In genomic region chr11:32532765-32533481, GRCm38 (mm10) we compare ENCODE assay signal across 7 mouse cellular contexts. TPM values are rescaled to one million over a fixed set of nuclear protein-coding genes. Genes with fewer than 3 reads are reported as not detected.
A peak's percentile ranks its signal among the peaks of the same experiment; 100 is the strongest.
DNase-seq lines count a peak whose midpoint lies in the region; ATAC-seq and TF ChIP-seq lines count a peak whose summit lies in the region.

Stk10 (plus strand) TSS chr11:32533305.

- H3K9ac ChIP-seq in limb, embryonic 11.5 days (ENCODE audit: low read length): peak within 1 kb of the TSS; percentile 56
- H3K9ac ChIP-seq in midbrain, embryonic 13.5 days (replicated peaks): peak within 1 kb of the TSS; percentile 67

- H3K36me3 ChIP-seq in embryonic facial prominence, embryonic 10.5 days (replicated peaks): peaks cover 5% of the 10 kb centered on the region
- H3K36me3 ChIP-seq in kidney, adult 2 months (ENCODE audit: control insufficient read depth, insufficient read depth, low read length): no peaks in the 10 kb centered on the region
- H3K36me3 ChIP-seq in limb, embryonic 11.5 days (ENCODE audit: control insufficient read depth, insufficient read depth, low read length): no peaks in the 10 kb centered on the region
- H3K36me3 ChIP-seq in midbrain, embryonic 13.5 days: 0 out of 2 replicates have a peak, but pooled peaks cover 5% of the 10 kb centered on the region
- no peaks in the 10 kb centered on the region for H3K36me3 ChIP-seq in small intestine, adult 2 months (ENCODE audit: control insufficient read depth, insufficient read depth, low read length)

- ATAC-seq in limb, embryonic 11.5 days (ENCODE audit: insufficient number of reproducible peaks, low FRiP score, low TSS enrichment, low read depth): peak; percentile 87
- ATAC-seq in midbrain, embryonic 13.5 days: peak; percentile 96

- TF ChIP-seq POLR2A in kidney, adult 2 months (IDR thresholded peaks at IDR 0.05; ENCODE audit: low read depth, low read length): peak; percentile 74
- TF ChIP-seq POLR2A in small intestine, adult 2 months (IDR thresholded peaks at IDR 0.05; ENCODE audit: low read depth, low read length): peak; percentile 76; the same call in 1 of the 2 replicates

- DNase-seq in adrenal gland, postnatal 14 days: peak; percentile 95
- DNase-seq in embryonic facial prominence, embryonic 10.5 days (ENCODE audit: low spot score): peak; percentile 92
- peak; percentile 88 to 96 for DNase-seq in heart, adult 18-20 months
- peak; percentile 95 for DNase-seq in kidney, adult 2 months
- DNase-seq in limb, embryonic 11.5 days (ENCODE audit: low spot score): peak; percentile 88

- H3K27ac ChIP-seq in embryonic facial prominence, embryonic 10.5 days (replicated peaks): peak within 1 kb of the TSS; percentile 75
- peak within 1 kb of the TSS; percentile 53 for H3K27ac ChIP-seq in kidney, adult 2 months (ENCODE audit: insufficient read depth, low read depth, low read length)
- H3K27ac ChIP-seq in limb, embryonic 11.5 days (replicated peaks; ENCODE audit: low read depth, low read length): no peak within 1 kb of the TSS
- H3K27ac ChIP-seq in midbrain, embryonic 13.5 days: no peak within 1 kb of the TSS
- H3K27ac ChIP-seq in small intestine, adult 2 months (ENCODE audit: insufficient read depth, low read depth, low read length): peak within 1 kb of the TSS; percentile 78

- H3K9me3 ChIP-seq in embryonic facial prominence, embryonic 10.5 days: no peaks in the 10 kb centered on the region
- H3K9me3 ChIP-seq in limb, embryonic 11.5 days (ENCODE audit: control insufficient read depth, low read length): no peaks in the 10 kb centered on the region
- no peaks in the 10 kb centered on the region for H3K9me3 ChIP-seq in midbrain, embryonic 13.5 days

- no peak for TF ChIP-seq CTCF in kidney, adult 2 months (conservative IDR thresholded peaks at IDR 0.05; ENCODE audit: insufficient read depth, insufficient read length, low read depth, low read length)
- no peak for TF ChIP-seq CTCF in small intestine, adult 2 months (IDR thresholded peaks at IDR 0.05; ENCODE audit: extremely low read depth, insufficient read length, insufficient replicate concordance, low read depth, low read length)

- H3K4me3 ChIP-seq in embryonic facial prominence, embryonic 10.5 days: peak within 1 kb of the TSS; percentile 77
- peak within 1 kb of the TSS; percentile 81 for H3K4me3 ChIP-seq in kidney, adult 2 months (ENCODE audit: insufficient read depth, low read depth, low read length)
- peak within 1 kb of the TSS; percentile 67 for H3K4me3 ChIP-seq in limb, embryonic 11.5 days (ENCODE audit: low read depth, low read length)
- H3K4me3 ChIP-seq in midbrain, embryonic 13.5 days (replicated peaks): peak within 1 kb of the TSS; percentile 53
- peak within 1 kb of the TSS; percentile 81 for H3K4me3 ChIP-seq in small intestine, adult 2 months (ENCODE audit: low read depth, low read length)

- peak within 1 kb of the TSS; percentile 93 for H3K4me2 ChIP-seq in limb, embryonic 11.5 days (ENCODE audit: low read depth, severe bottlenecking)
- H3K4me2 ChIP-seq in midbrain, embryonic 13.5 days (replicated peaks): peak within 1 kb of the TSS; percentile 81

- H3K4me1 ChIP-seq in embryonic facial prominence, embryonic 10.5 days: peaks cover 43% of the 10 kb centered on the region
- H3K4me1 ChIP-seq in kidney, adult 2 months (ENCODE audit: control insufficient read depth, insufficient read depth, low read length): no peaks in the 10 kb centered on the region
- 0 out of 2 replicates have a peak, but pooled peaks cover 7% of the 10 kb centered on the region for H3K4me1 ChIP-seq in limb, embryonic 11.5 days (ENCODE audit: control insufficient read depth, insufficient read depth, low read length)
- H3K4me1 ChIP-seq in midbrain, embryonic 13.5 days (replicated peaks): peaks cover 21% of the 10 kb centered on the region
- peaks cover 7% of the 10 kb centered on the region; the same call in 1 of the 2 replicates for H3K4me1 ChIP-seq in small intestine, adult 2 months (ENCODE audit: control insufficient read depth, insufficient read depth, insufficient read length, low read length)

- peaks cover 51% of the 10 kb centered on the region for H3K27me3 ChIP-seq in embryonic facial prominence, embryonic 10.5 days (replicated peaks; ENCODE audit: low read depth, poor library complexity, severe bottlenecking)
- no peaks in the 10 kb centered on the region for H3K27me3 ChIP-seq in kidney, adult 2 months (replicated peaks; ENCODE audit: control insufficient read depth, insufficient read depth, low read length)
- H3K27me3 ChIP-seq in limb, embryonic 11.5 days (ENCODE audit: control insufficient read depth, insufficient read depth, low read length): peaks cover 5% of the 10 kb centered on the region; the same call in 1 of the 2 replicates
- H3K27me3 ChIP-seq in midbrain, embryonic 13.5 days: peaks cover 39% of the 10 kb centered on the region
- peaks cover 4% of the 10 kb centered on the region; the same call in 1 of the 2 replicates for H3K27me3 ChIP-seq in small intestine, adult 2 months (ENCODE audit: control insufficient read depth, insufficient read depth, low read length)

- under 1% methylated on average over 82 of the region's 82 CpGs for WGBS in embryonic facial prominence, embryonic 10.5 days
- WGBS in kidney, adult 2 months: under 1% methylated on average over 76 of the region's 82 CpGs
- WGBS in limb, embryonic 11.5 days: under 1% methylated on average over 69 of the region's 82 CpGs
- WGBS in midbrain, embryonic 13.5 days: under 1% methylated on average over 74 of the region's 82 CpGs
- under 1% methylated on average over 82 of the region's 82 CpGs for WGBS in small intestine, adult 2 months

RNA-seq across cellular contexts. Expression of gene Stk10, which starts in this region (rescaled TPM):
- 14.5 and 23.9 TPM in 2 replicates for total RNA-seq in adrenal gland, postnatal 14 days (2021)
- polyA plus RNA-seq in embryonic facial prominence, embryonic 10.5 days (2016; fragmentation: Nextera tagmentation; extraction: Ambion mirVana): 2.2 and 3.0 TPM in 2 replicates
- 10 to 100 TPM in 1 of 2 experiments, 1 to 10 TPM in 1; 8.2 to 11.6 TPM for total RNA-seq in heart, adult 18-20 months (2021)
- 6.3 and 9.4 TPM in 2 replicates for polyA plus RNA-seq in kidney, adult 2 months (2012; rRNA removed)
- polyA plus RNA-seq in limb, embryonic 11.5 days (2014; fragmentation: Nextera tagmentation; extraction: Ambion mirVana): 1.8 and 2.0 TPM in 2 replicates
- polyA plus RNA-seq in midbrain, embryonic 13.5 days (2015; fragmentation: Nextera tagmentation; extraction: Ambion mirVana): 1.1 and 2.3 TPM in 2 replicates
- 12.7 and 49.4 TPM in 2 replicates for polyA plus RNA-seq in small intestine, adult 2 months (2012; rRNA removed)

Comparison
In these comparisons a context has a peak if more than half of its experiments do, and no peak if none do; other contexts are left out.
1. H3K27ac ChIP-seq: peak in embryonic facial prominence, embryonic 10.5 days (single experiment), kidney, adult 2 months (single experiment) and small intestine, adult 2 months (single experiment); none in limb, embryonic 11.5 days (single experiment) and midbrain, embryonic 13.5 days (single experiment).
2. Peak in every context shown above with its lines, with median percentiles within 50 percentile points of each other: DNase-seq and H3K4me3 ChIP-seq.